Mouse (Mus musculus) erythroblast, embryonic 14.5 days (primary cell): ENCODE results near the gene Map4k3. TPM values are rescaled to one million over a fixed set of nuclear protein-coding genes. Genes with fewer than 3 reads are reported as not detected.

Experiments used
- H3K27me3 ChIP-seq: 2 replicates; pipeline ENCODE4 v1.6.1; 2012; ENCODE audit warnings: inconsistent platforms; ENCODE audit not compliant: control insufficient read depth
- H3K36me3 ChIP-seq: 2 replicates; pipeline ENCODE4 v1.6.1; 2012; ENCODE audit warnings: mild to moderate bottlenecking, inconsistent platforms; ENCODE audit not compliant: control insufficient read depth
- H3K4me1 ChIP-seq: 2 replicates; pipeline ENCODE4 v1.6.1; 2012; ENCODE audit warnings: inconsistent platforms; ENCODE audit not compliant: control insufficient read depth
- H3K4me3 ChIP-seq: replicated peaks from 2 replicates; pipeline ENCODE3; 2012; ENCODE audit warnings: moderate library complexity, mild to moderate bottlenecking, inconsistent platforms
- H3K9me3 ChIP-seq: 2 replicates; pipeline ENCODE4 v1.6.1; 2012; ENCODE audit warnings: low read length, inconsistent platforms, mixed read lengths; ENCODE audit not compliant: control insufficient read depth
- GATA1 ChIP-seq: IDR thresholded peaks from 2 replicates; pipeline ENCODE4 v1.6.1; 2012; ENCODE audit warnings: low read length, inconsistent platforms, mixed read lengths
- TAL1 ChIP-seq: IDR thresholded peaks from 3 replicates; pipeline ENCODE4 v1.6.1; 2012; ENCODE audit warnings: low read length, inconsistent platforms, mixed read lengths
- polyA plus RNA-seq: library from polyadenylated mRNA; stranded (reverse); fragments of >175 nt; gene quantifications from 2 replicates; pipeline ENCODE4 v1.2.3, GENCODE M21; 2012

The Map4k3 gene
- polyA plus RNA-seq, 1 experiment, result not detected

GRCm38 (mm10) chr17:80709921-80710838 is 18.1 kb downstream of the Map4k3 start:
- Histone ChIP-seq H3K4me3 (no peak overlapping the region), H3K27me3 (no peaks in the 10 kb centered on the region), H3K4me1 (no peaks in the 10 kb centered on the region), H3K9me3 (no peaks in the 10 kb centered on the region), H3K36me3 (no peaks in the 10 kb centered on the region)
- TF ChIP-seq TAL1 (no peak), GATA1 (no peak)

GRCm38 (mm10) chr17:80708803-80709202 is 19.5 kb downstream of the Map4k3 start:
- Histone ChIP-seq H3K4me1 (no peaks in the 10 kb centered on the region), H3K9me3 (no peaks in the 10 kb centered on the region), H3K36me3 (no peaks in the 10 kb centered on the region), H3K27me3 (no peaks in the 10 kb centered on the region), H3K4me3 (no peak overlapping the region)
- TF ChIP-seq GATA1, result no peak

- H3K36me3 ChIP-seq, result no peaks in the 10 kb centered on the region
Measured at GRCm38 (mm10) chr17:80707176-80707575, 21.1 kb downstream of the Map4k3 start.

GRCm38 (mm10) chr17:80706608-80707007 is 21.7 kb downstream of the Map4k3 start:
- H3K4me3 ChIP-seq, result no peak overlapping the region

More at GRCm38 (mm10) chr17:80707176-80707575, 21.1 kb downstream of the Map4k3 start:
- Histone ChIP-seq H3K27me3 (no peaks in the 10 kb centered on the region), H3K4me3 (no peak overlapping the region), H3K9me3 (no peaks in the 10 kb centered on the region), H3K4me1 (no peaks in the 10 kb centered on the region)
- no peak for TF ChIP-seq TAL1
- no peak for TF ChIP-seq GATA1

GRCm38 (mm10) chr17:80701687-80702086 is 26.6 kb downstream of the Map4k3 start:
- no peak for TF ChIP-seq TAL1
- TF ChIP-seq GATA1, result no peak
- H3K4me3 ChIP-seq, result no peak overlapping the region
- no peaks in the 10 kb centered on the region for H3K9me3 ChIP-seq
- H3K27me3 ChIP-seq, result no peaks in the 10 kb centered on the region
- H3K36me3 ChIP-seq, result no peaks in the 10 kb centered on the region
- no peaks in the 10 kb centered on the region for H3K4me1 ChIP-seq

More at GRCm38 (mm10) chr17:80706608-80707007, 21.7 kb downstream of the Map4k3 start:
- H3K27me3 ChIP-seq, result no peaks in the 10 kb centered on the region
- no peaks in the 10 kb centered on the region for H3K36me3 ChIP-seq
- TF ChIP-seq GATA1 (no peak), TAL1 (no peak)
- H3K9me3 ChIP-seq, result no peaks in the 10 kb centered on the region
- H3K4me1 ChIP-seq, result no peaks in the 10 kb centered on the region

- no peak overlapping the region for H3K4me3 ChIP-seq
- no peaks in the 10 kb centered on the region for H3K36me3 ChIP-seq
- no peaks in the 10 kb centered on the region for H3K27me3 ChIP-seq
- H3K4me1 ChIP-seq, result no peaks in the 10 kb centered on the region
- peaks cover 4% of the 10 kb centered on the region; the same call in 1 of the 2 replicates for H3K9me3 ChIP-seq
- no peak for TF ChIP-seq TAL1
- TF ChIP-seq GATA1, result no peak
Measured at GRCm38 (mm10) chr17:80698930-80699329, 29.4 kb downstream of the Map4k3 start.

GRCm38 (mm10) chr17:80698191-80698901 is 29.9 kb downstream of the Map4k3 start:
- Histone ChIP-seq H3K4me3 (no peak overlapping the region), H3K27me3 (no peaks in the 10 kb centered on the region), H3K4me1 (no peaks in the 10 kb centered on the region), H3K36me3 (no peaks in the 10 kb centered on the region), H3K9me3 (peaks cover 4% of the 10 kb centered on the region; the same call in 1 of the 2 replicates)
- TF ChIP-seq TAL1 (no peak), GATA1 (no peak)

- TF ChIP-seq GATA1 (no peak), TAL1 (no peak)
- H3K4me1 ChIP-seq, result no peaks in the 10 kb centered on the region
- H3K27me3 ChIP-seq, result no peaks in the 10 kb centered on the region
- no peaks in the 10 kb centered on the region for H3K36me3 ChIP-seq
- no peak overlapping the region for H3K4me3 ChIP-seq
- peaks cover 4% of the 10 kb centered on the region; the same call in 1 of the 2 replicates for H3K9me3 ChIP-seq
Measured at GRCm38 (mm10) chr17:80696956-80697355, 31.3 kb downstream of the Map4k3 start.

- Histone ChIP-seq H3K36me3 (no peaks in the 10 kb centered on the region), H3K9me3 (peaks cover 4% of the 10 kb centered on the region; the same call in 1 of the 2 replicates), H3K4me1 (no peaks in the 10 kb centered on the region), H3K4me3 (no peak overlapping the region), H3K27me3 (no peaks in the 10 kb centered on the region)
- TF ChIP-seq GATA1 (no peak), TAL1 (no peak)
Measured at GRCm38 (mm10) chr17:80696210-80696609, 32.1 kb downstream of the Map4k3 start.
